Mouse (Mus musculus): Measurements from ENCODE around the gene Plk1. TPM values are rescaled to one million over a fixed set of nuclear protein-coding genes. Genes with fewer than 3 reads are reported as not detected.

Plk1 gene
- total and polyA plus RNA-seq, 2 experiments: 0.42 to 0.74 TPM

- TF ChIP-seq CTCF (IDR thresholded peaks at IDR 0.05; ENCODE audit: low read depth, low read length) (no peak), POLR2A (IDR thresholded peaks at IDR 0.05; ENCODE audit: extremely low read depth, insufficient read depth, low read length) (no peak)
- Histone ChIP-seq H3K4me1 (ENCODE audit: control insufficient read depth, insufficient read depth, low read length) (no peaks in the 10 kb centered on the region), H3K9ac (ENCODE audit: low read depth, low read length) (no peak overlapping the region), H3K36me3 (ENCODE audit: control insufficient read depth, insufficient read depth, low read length) (peaks cover 73% of the 10 kb centered on the region), H3K27me3 (ENCODE audit: control insufficient read depth, insufficient read depth, low read length) (no peaks in the 10 kb centered on the region), H3K79me2 (ENCODE audit: control insufficient read depth, insufficient read depth, low read length) (no peaks in the 10 kb centered on the region; the same call in 1 of the 2 replicates), H3K4me3 (ENCODE audit: insufficient read depth, low read depth, low read length) (no peak overlapping the region), H3K27ac (replicated peaks; ENCODE audit: insufficient read depth, low read depth, low read length) (no peak overlapping the region)
- DNase-seq (ENCODE audit: extremely low read depth, low read depth, low spot score): peak; percentile 48
Observed at GRCm38 (mm10) chr7:122140991-122141390, 18.2 kb upstream of the Plk1 start.

GRCm38 (mm10) chr7:122152473-122152872, 6.8 kb upstream of the Plk1 start:
- DNase-seq (ENCODE audit: extremely low read depth, low read depth, low spot score): peak; percentile 51
- no peak overlapping the region for H3K27ac ChIP-seq (replicated peaks; ENCODE audit: insufficient read depth, low read depth, low read length)
- TF ChIP-seq POLR2A (IDR thresholded peaks at IDR 0.05; ENCODE audit: extremely low read depth, insufficient read depth, low read length) (no peak), CTCF (IDR thresholded peaks at IDR 0.05; ENCODE audit: low read depth, low read length) (no peak)

GRCm38 (mm10) chr7:122158488-122158887, 751 bp upstream of the Plk1 start:
- TF ChIP-seq CTCF (IDR thresholded peaks at IDR 0.05; ENCODE audit: low read depth, low read length) (no peak), POLR2A (IDR thresholded peaks at IDR 0.05; ENCODE audit: extremely low read depth, insufficient read depth, low read length) (no peak)
- Histone ChIP-seq H3K36me3 (ENCODE audit: control insufficient read depth, insufficient read depth, low read length) (no peaks in the 10 kb centered on the region), H3K9ac (ENCODE audit: low read depth, low read length) (peak overlapping the region; percentile 60), H3K27ac (replicated peaks; ENCODE audit: insufficient read depth, low read depth, low read length) (no peak overlapping the region), H3K4me3 (ENCODE audit: insufficient read depth, low read depth, low read length) (peak overlapping the region; percentile 64), H3K4me1 (ENCODE audit: control insufficient read depth, insufficient read depth, low read length) (0 out of 2 replicates have a peak, but pooled peaks cover 3% of the 10 kb centered on the region), H3K27me3 (ENCODE audit: control insufficient read depth, insufficient read depth, low read length) (no peaks in the 10 kb centered on the region), H3K79me2 (ENCODE audit: control insufficient read depth, insufficient read depth, low read length) (no peaks in the 10 kb centered on the region)
- WGBS: 4% methylated on average over 13 of the region's 13 CpGs
- no peak for DNase-seq (ENCODE audit: extremely low read depth, low read depth, low spot score)

More at GRCm38 (mm10) chr7:122152473-122152872, 6.8 kb upstream of the Plk1 start:
- Histone ChIP-seq H3K4me1 (ENCODE audit: control insufficient read depth, insufficient read depth, low read length) (no peaks in the 10 kb centered on the region), H3K4me3 (ENCODE audit: insufficient read depth, low read depth, low read length) (no peak overlapping the region), H3K79me2 (ENCODE audit: control insufficient read depth, insufficient read depth, low read length) (no peaks in the 10 kb centered on the region), H3K9ac (ENCODE audit: low read depth, low read length) (no peak overlapping the region), H3K36me3 (ENCODE audit: control insufficient read depth, insufficient read depth, low read length) (peaks cover 15% of the 10 kb centered on the region), H3K27me3 (ENCODE audit: control insufficient read depth, insufficient read depth, low read length) (no peaks in the 10 kb centered on the region)
- WGBS: 24% methylated on average over 4 of the region's 4 CpGs

GRCm38 (mm10) chr7:122160037-122160436, 798 bp downstream of the Plk1 start:
- Histone ChIP-seq H3K4me1 (ENCODE audit: control insufficient read depth, insufficient read depth, low read length) (0 out of 2 replicates have a peak, but pooled peaks cover 3% of the 10 kb centered on the region), H3K79me2 (ENCODE audit: control insufficient read depth, insufficient read depth, low read length) (no peaks in the 10 kb centered on the region), H3K27ac (replicated peaks; ENCODE audit: insufficient read depth, low read depth, low read length) (no peak overlapping the region), H3K4me3 (ENCODE audit: insufficient read depth, low read depth, low read length) (no peak overlapping the region), H3K36me3 (ENCODE audit: control insufficient read depth, insufficient read depth, low read length) (no peaks in the 10 kb centered on the region), H3K27me3 (ENCODE audit: control insufficient read depth, insufficient read depth, low read length) (no peaks in the 10 kb centered on the region), H3K9ac (ENCODE audit: low read depth, low read length) (no peak overlapping the region)
- no peak for TF ChIP-seq CTCF (IDR thresholded peaks at IDR 0.05; ENCODE audit: low read depth, low read length)
- no peak for TF ChIP-seq POLR2A (IDR thresholded peaks at IDR 0.05; ENCODE audit: extremely low read depth, insufficient read depth, low read length)
- WGBS: 12% methylated on average over 12 of the region's 12 CpGs
- DNase-seq (ENCODE audit: extremely low read depth, low read depth, low spot score): no peak

GRCm38 (mm10) chr7:122163766-122164165, 4.5 kb downstream of the Plk1 start:
- Histone ChIP-seq H3K36me3 (ENCODE audit: control insufficient read depth, insufficient read depth, low read length) (no peaks in the 10 kb centered on the region), H3K4me1 (ENCODE audit: control insufficient read depth, insufficient read depth, low read length) (0 out of 2 replicates have a peak, but pooled peaks cover 3% of the 10 kb centered on the region), H3K79me2 (ENCODE audit: control insufficient read depth, insufficient read depth, low read length) (no peaks in the 10 kb centered on the region), H3K9ac (ENCODE audit: low read depth, low read length) (no peak overlapping the region), H3K4me3 (ENCODE audit: insufficient read depth, low read depth, low read length) (no peak overlapping the region), H3K27ac (replicated peaks; ENCODE audit: insufficient read depth, low read depth, low read length) (no peak overlapping the region), H3K27me3 (ENCODE audit: control insufficient read depth, insufficient read depth, low read length) (no peaks in the 10 kb centered on the region)
- 96% methylated on average over 7 of the region's 8 CpGs for WGBS
- DNase-seq (ENCODE audit: extremely low read depth, low read depth, low spot score): no peak
- TF ChIP-seq CTCF (IDR thresholded peaks at IDR 0.05; ENCODE audit: low read depth, low read length) (no peak), POLR2A (IDR thresholded peaks at IDR 0.05; ENCODE audit: extremely low read depth, insufficient read depth, low read length) (no peak)

- H3K79me2 ChIP-seq (ENCODE audit: control insufficient read depth, insufficient read depth, low read length): no peaks in the 10 kb centered on the region
- no peak for DNase-seq (ENCODE audit: extremely low read depth, low read depth, low spot score)
- no peak overlapping the region for H3K27ac ChIP-seq (replicated peaks; ENCODE audit: insufficient read depth, low read depth, low read length)
- 96% methylated on average over 7 of the region's 7 CpGs for WGBS
- no peaks in the 10 kb centered on the region for H3K4me1 ChIP-seq (ENCODE audit: control insufficient read depth, insufficient read depth, low read length)
- no peak overlapping the region for H3K9ac ChIP-seq (ENCODE audit: low read depth, low read length)
- no peak overlapping the region for H3K4me3 ChIP-seq (ENCODE audit: insufficient read depth, low read depth, low read length)
- H3K36me3 ChIP-seq (ENCODE audit: control insufficient read depth, insufficient read depth, low read length): no peaks in the 10 kb centered on the region
- TF ChIP-seq POLR2A (IDR thresholded peaks at IDR 0.05; ENCODE audit: extremely low read depth, insufficient read depth, low read length): no peak
- TF ChIP-seq CTCF (IDR thresholded peaks at IDR 0.05; ENCODE audit: low read depth, low read length): no peak
- no peaks in the 10 kb centered on the region for H3K27me3 ChIP-seq (ENCODE audit: control insufficient read depth, insufficient read depth, low read length)
Observed at GRCm38 (mm10) chr7:122167203-122167602, 8.0 kb downstream of the Plk1 start.

Measured in liver, adult 2 months (tissue).